ENCODE assay signal across 25 mouse cellular contexts in the genomic region with DNA sequence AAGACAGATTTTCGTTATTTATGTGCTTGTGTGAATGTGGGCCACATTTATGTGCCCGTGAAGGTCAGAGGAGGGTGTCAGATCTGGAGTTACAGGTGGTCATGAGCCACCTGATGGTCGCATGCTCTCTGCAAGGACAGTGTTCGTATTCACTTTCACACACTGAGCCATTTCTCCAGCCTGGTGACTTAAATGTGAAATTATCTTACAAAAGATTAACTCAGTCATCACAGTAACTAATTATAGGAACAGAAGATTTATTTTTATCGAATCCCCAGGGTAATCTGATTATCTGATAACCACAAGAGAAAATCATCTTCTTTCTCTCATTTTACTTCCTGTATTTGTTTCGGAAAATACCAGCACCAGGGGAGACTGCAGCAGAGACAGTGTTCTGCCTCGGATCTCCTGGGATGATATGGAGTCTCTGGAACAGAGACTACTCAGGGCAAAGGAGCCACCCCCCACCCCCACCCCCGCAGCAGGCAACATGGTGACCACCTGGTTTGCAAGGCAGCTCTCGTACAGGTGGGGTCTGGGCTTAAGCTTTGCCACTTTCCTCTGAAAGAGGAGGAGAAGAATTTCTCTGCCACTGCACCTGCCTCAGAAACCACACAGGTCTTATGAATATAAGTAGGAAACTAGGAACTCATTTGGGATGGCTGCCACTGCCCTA. TPM values are rescaled to one million over a fixed set of nuclear protein-coding genes. Genes with fewer than 3 reads are reported as not detected.
DNase-seq lines count a peak whose midpoint lies in the region; ATAC-seq and TF ChIP-seq lines count a peak whose summit lies in the region.
"Had no signal": no experiment of that assay in that cellular context is flagged by ENCODE, and none has a peak within 500 bp of the region (broad histone marks: within the 10 kb centered on the region; RNA-seq: fewer than 3 reads in every experiment).

No protein-coding gene starts in this region.

- dilution Hi-C loops in CH12.LX (cut with MboI; ENCODE audit: extremely low pct_ligation_motif_present, extremely low pct_unique_long_range_greater_than_20kb, low sequenced_read_pairs): no loop called here

- 67% methylated on average over 9 of the region's 9 CpGs for WGBS in limb, embryonic 15.5 days
- WGBS in limb, embryonic 10.5 days: 80% methylated on average over 9 of the region's 9 CpGs

- TF ChIP-seq RAD21 in CH12.LX (IDR thresholded peaks at IDR 0.05; ENCODE audit: low read depth, low read length): no peak

- H3K79me2 ChIP-seq in CH12.LX (replicated peaks; ENCODE audit: control insufficient read depth, extremely low read depth, insufficient read depth, poor library complexity, severe bottlenecking) (no peaks in the 10 kb centered on the region), myocyte (ENCODE audit: control insufficient read depth, insufficient read depth) (no peaks in the 10 kb centered on the region)

- no peak overlapping the region for H3K4me3 ChIP-seq in limb, embryonic 15.5 days
- no peak overlapping the region for H3K4me3 ChIP-seq in limb, embryonic 10.5 days
- H3K4me3 ChIP-seq in CH12.LX (replicated peaks in 1 of 3; ENCODE audit: low read depth in 2 of 3, low read length in 2 of 3, poor library complexity in 1 of 3) (no peak overlapping the region), myocyte (no peak overlapping the region)
- H3K4me3 ChIP-seq in left cerebral cortex, adult 2 months: no peak overlapping the region
- H3K4me3 ChIP-seq: forebrain, embryonic 10.5 days; forebrain, embryonic 13.5 days; heart, embryonic 12.5 days; heart, embryonic 15.5 days; hindbrain, embryonic 13.5 days had no signal

- H3K36me3 ChIP-seq in limb, embryonic 15.5 days: peaks cover 15% of the 10 kb centered on the region; the same call in 1 of the 2 replicates
- peaks cover 3% of the 10 kb centered on the region for H3K36me3 ChIP-seq in limb, embryonic 10.5 days
- no peaks in the 10 kb centered on the region for H3K36me3 ChIP-seq in CH12.LX (replicated peaks in 1 of 2; ENCODE audit: control insufficient read depth in 1 of 2, insufficient read depth in 1 of 2, low read length in 1 of 2)
- peaks cover 16% of the 10 kb centered on the region for H3K36me3 ChIP-seq in myocyte (ENCODE audit: control insufficient read depth, insufficient read depth)
- H3K36me3 ChIP-seq: G1E; heart, embryonic 15.5 days; hindbrain, embryonic 13.5 days had no signal

- in situ Hi-C loops in CH12.LX (cut with MboI; ENCODE audit: low pct_ligation_motif_present, low pct_unique_long_range_greater_than_20kb, low sequenced_read_pairs): no loop called here

- TF ChIP-seq POLR2A in CH12.LX (IDR thresholded peaks at IDR 0.05; ENCODE audit: low read depth, low read length) (no peak), myocyte (IDR thresholded peaks at IDR 0.05; ENCODE audit: insufficient read length, low read depth) (no peak)

- H3K4me2 ChIP-seq in limb, embryonic 15.5 days: no peak overlapping the region
- peak overlapping the region; percentile 8; the same call in 1 of the 2 replicates for H3K4me2 ChIP-seq in CH12.LX (ENCODE audit: insufficient read depth, low read depth, poor library complexity, severe bottlenecking)
- peak overlapping the region; percentile 37 for H3K4me2 ChIP-seq in myocyte (ENCODE audit: low read depth)
- H3K4me2 ChIP-seq: forebrain, embryonic 13.5 days; heart, embryonic 12.5 days; heart, embryonic 15.5 days; hindbrain, embryonic 13.5 days had no signal

- TF ChIP-seq EP300 in CH12.LX (IDR thresholded peaks at IDR 0.05; ENCODE audit: low read length): 0 out of 2 replicates have a peak, but pooled peaks have one; percentile 6

- no peak overlapping the region for H3ac ChIP-seq in myocyte (ENCODE audit: control insufficient read depth, insufficient read length)

- no peak for TF ChIP-seq CTCF in CH12.LX (conservative IDR thresholded peaks at IDR 0.05 in 1 of 2, IDR thresholded peaks at IDR 0.05 in 1 of 2; ENCODE audit: low read depth in 2 of 2, low read length in 2 of 2)
- TF ChIP-seq CTCF in left cerebral cortex, adult 2 months (IDR thresholded peaks at IDR 0.05): no peak

- DNase-seq in limb, embryonic 10.5 days (ENCODE audit: low spot score): no peak
- DNase-seq in CH12.LX (ENCODE audit: extremely low read depth): no peak
- no peak for DNase-seq in adrenal gland, adult 18-20 months (ENCODE audit: low spot score in 2 of 2)
- DNase-seq in left cerebral cortex, adult 2 months (ENCODE audit: extremely low spot score in 1 of 2, low spot score in 2 of 2): no peak
- DNase-seq: adrenal gland, adult 8-10 months; adrenal gland, postnatal 36 days; cerebellum, adult 18-20 months; cerebellum, adult 9-10 months; cerebellum, postnatal 14 days; gastrocnemius, postnatal 10 days; gastrocnemius, postnatal 36 days; heart, postnatal 14 days had no signal

- H3K9me3 ChIP-seq in limb, embryonic 15.5 days: no peaks in the 10 kb centered on the region
- no peaks in the 10 kb centered on the region for H3K9me3 ChIP-seq in limb, embryonic 10.5 days (replicated peaks)
- H3K9me3 ChIP-seq in CH12.LX (replicated peaks; ENCODE audit: low read length): no peaks in the 10 kb centered on the region
- H3K9me3 ChIP-seq: forebrain, embryonic 10.5 days; forebrain, embryonic 13.5 days; G1E; heart, embryonic 12.5 days; heart, embryonic 15.5 days; hindbrain, embryonic 13.5 days had no signal

- H3K27ac ChIP-seq in limb, embryonic 15.5 days: peak overlapping the region; percentile 22; the same call in 1 of the 2 replicates
- no peak overlapping the region for H3K27ac ChIP-seq in limb, embryonic 10.5 days
- no peak overlapping the region for H3K27ac ChIP-seq in CH12.LX (ENCODE audit: insufficient read depth, low read depth)
- H3K27ac ChIP-seq in left cerebral cortex, adult 2 months: no peak overlapping the region
- H3K27ac ChIP-seq: forebrain, embryonic 10.5 days; forebrain, embryonic 13.5 days; hindbrain, embryonic 13.5 days had no signal

- no peak overlapping the region for H3K9ac ChIP-seq in limb, embryonic 15.5 days
- H3K9ac ChIP-seq in CH12.LX (ENCODE audit: insufficient read depth, low read depth): no peak overlapping the region
- H3K9ac ChIP-seq: forebrain, embryonic 13.5 days; heart, embryonic 12.5 days; heart, embryonic 15.5 days; hindbrain, embryonic 13.5 days had no signal

- no peak for ATAC-seq in limb, embryonic 15.5 days (ENCODE audit: insufficient number of reproducible peaks, low FRiP score, low TSS enrichment, low read depth)
- ATAC-seq: forebrain, embryonic 13.5 days; forebrain, embryonic 16.5 days; hindbrain, embryonic 16.5 days; inflammation-experienced regulatory T-cells, adult 6 months; intestine, embryonic 16.5 days; Patski had no signal

- no peaks in the 10 kb centered on the region for H3K27me3 ChIP-seq in limb, embryonic 15.5 days
- no peaks in the 10 kb centered on the region for H3K27me3 ChIP-seq in limb, embryonic 10.5 days (ENCODE audit: low read depth, poor library complexity, severe bottlenecking)
- H3K27me3 ChIP-seq in CH12.LX (replicated peaks) (no peaks in the 10 kb centered on the region), myocyte (ENCODE audit: control insufficient read depth, insufficient read depth, insufficient read length) (no peaks in the 10 kb centered on the region)
- H3K27me3 ChIP-seq: forebrain, embryonic 13.5 days; heart, embryonic 12.5 days; heart, embryonic 15.5 days; hindbrain, embryonic 13.5 days; Patski had no signal

- intact Hi-C loops in left cerebral cortex, adult 2 months (cut with DNase I): no loop called here

- 0 out of 2 replicates have a peak, but pooled peaks cover 3% of the 10 kb centered on the region for H3K4me1 ChIP-seq in limb, embryonic 15.5 days
- peaks cover 16% of the 10 kb centered on the region for H3K4me1 ChIP-seq in limb, embryonic 10.5 days
- peaks cover 24 to 54% of the 10 kb centered on the region in 2 experiments for H3K4me1 ChIP-seq in CH12.LX (ENCODE audit: control insufficient read depth in 1 of 2, insufficient read depth in 2 of 2)
- H3K4me1 ChIP-seq: forebrain, embryonic 13.5 days had no signal

TF ChIP-seq in CH12.LX, 34 proteins besides CTCF, POLR2A, EP300 and RAD21:
- TF ChIP-seq BHLHE40 (IDR thresholded peaks at IDR 0.05; ENCODE audit: low read depth, low read length) (peak; percentile 39), MEF2A (IDR thresholded peaks at IDR 0.05; ENCODE audit: borderline replicate concordance, low read depth, low read length) (no peak)

TF ChIP-seq in myocyte, 11 proteins besides CTCF, POLR2A, EP300 and RAD21:
- TF ChIP-seq MYOG (IDR thresholded peaks at IDR 0.05; ENCODE audit: control insufficient read depth in 1 of 3, insufficient read depth in 1 of 3, insufficient read length in 2 of 3, low read depth in 2 of 3) (peak in 2 of 3 experiments; percentile 41 to 58), MYOD1 (IDR thresholded peaks at IDR 0.05; ENCODE audit: control insufficient read depth in 1 of 3, insufficient read length in 2 of 3, low read depth in 2 of 3) (peak in 1 of 3 experiments; percentile 74), CEBPB (IDR thresholded peaks at IDR 0.05; ENCODE audit: insufficient read depth, poor library complexity, severe bottlenecking) (no peak), REST (IDR thresholded peaks at IDR 0.05; ENCODE audit: insufficient read depth, insufficient read length) (no peak), E2F4 (IDR thresholded peaks at IDR 0.05; ENCODE audit: insufficient read depth) (no peak)

RNA-seq across cellular contexts. Expression of a gene that starts 42.5 kb away (rescaled TPM):
- 81.5 and 97.3 TPM in 2 replicates for polyA plus RNA-seq in limb, embryonic 15.5 days (2015; fragmentation: Nextera tagmentation; extraction: Ambion mirVana)
- 122 and 125 TPM in 2 replicates for polyA plus RNA-seq in limb, embryonic 10.5 days (2016; fragmentation: Nextera tagmentation; extraction: Ambion mirVana)
- total RNA-seq in CH12.LX (2012; rRNA removed) (18.0 and 20.3 TPM in 2 replicates), CH12.LX (2014; rRNA removed) (9.3 and 12.6 TPM in 2 replicates)
- polyA plus RNA-seq in CH12.LX (2012; ENCODE audit: insufficient read length, low read depth) (41.7 and 44.0 TPM in 2 replicates), myocyte (2012; fragmentation: generic; extraction: Trizol) (153 TPM)
- total RNA-seq in adrenal gland, adult 18-20 months (2021): 100 to 1,000 TPM; 136 to 144 TPM
- total RNA-seq in left cerebral cortex, adult 2 months (2021): 10 to 100 TPM; 65.5 to 72.7 TPM
